Mouse (Mus musculus) granulocyte monocyte progenitor cell, adult 5-6 weeks (primary cell): ENCODE data around the gene Lrrc7. TPM values are rescaled to one million over a fixed set of nuclear protein-coding genes. Genes with fewer than 3 reads are reported as not detected.

Source experiments
- ATAC-seq: replicated peaks from 2 replicates; pipeline ENCODE4 v1.8.0; 2016; ENCODE audit warnings: mild to moderate bottlenecking, moderate TSS enrichment, inconsistent platforms; ENCODE audit not compliant: poor library complexity, severe bottlenecking
- total RNA-seq, 2 experiments: library from RNA; stranded (forward) in 1 of 2; stranded (reverse) in 1 of 2; fragments of 200-712, 200-1000 nt in 1 of 2; fragments of >200 nt in 1 of 2; fragmentation: Nextera tagmentation in 1 of 2; gene quantifications; 2 replicates each; pipeline ENCODE4 v1.2.3; 2014 to 2017

Lrrc7 gene
- total RNA-seq (2014; fragmentation: Nextera tagmentation) (not detected in 2 replicates), total RNA-seq (2017) (not detected in 2 replicates)

GRCm38 (mm10) chr3:158561987-158562360 lies at the start of gene Lrrc7:
Gene Lrrc7 (minus strand): TSS chr3:158562221.
- peak; percentile 63 for ATAC-seq

- ATAC-seq = no peak
Observed at GRCm38 (mm10) chr3:158607065-158607464, 45.0 kb upstream of the Lrrc7 start.

GRCm38 (mm10) chr3:158605274-158605673 lies 43.3 kb upstream of the Lrrc7 start:
- ATAC-seq = no peak

DNA sequence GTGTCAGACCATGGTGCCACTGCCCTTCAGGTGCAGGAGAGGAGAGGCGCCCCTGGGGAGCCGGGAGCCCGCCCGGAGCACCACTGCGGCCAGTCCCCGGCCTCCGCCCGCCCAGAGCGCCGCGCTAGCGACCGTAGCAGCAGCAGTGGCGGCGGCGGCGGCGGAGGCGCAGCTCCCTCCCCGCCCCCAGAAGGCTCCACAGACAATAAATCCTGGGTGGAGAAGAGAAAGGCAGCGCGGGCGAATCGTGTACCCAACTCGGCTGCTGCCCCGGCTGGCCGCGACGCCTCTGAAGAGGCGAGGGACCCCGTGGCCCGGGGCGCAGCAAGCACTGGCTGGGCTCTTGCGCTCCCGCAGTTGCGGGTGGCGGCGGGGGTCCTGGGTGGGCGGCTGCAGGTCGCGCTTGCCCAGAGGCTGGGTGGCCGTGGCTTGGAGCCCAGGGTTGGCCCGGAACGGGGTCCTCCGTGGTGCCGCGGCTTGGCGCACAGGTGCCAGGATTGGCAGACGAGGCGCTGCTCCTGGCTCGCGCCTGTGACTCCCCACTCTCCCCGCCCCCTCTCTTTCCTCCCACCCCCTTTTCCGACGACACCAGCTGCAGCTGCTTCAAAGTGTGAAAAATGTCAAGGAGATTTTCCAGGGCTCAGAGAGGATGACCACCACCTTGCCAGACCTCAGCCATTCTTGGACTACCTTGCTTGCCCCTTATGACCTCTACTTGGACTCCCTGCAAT lies 600 bp downstream of the Lrrc7 start:
- peak; percentile 25 for ATAC-seq

- ATAC-seq = 0 out of 2 replicates have a peak, but pooled peaks have one; percentile 17
Observed at GRCm38 (mm10) chr3:158560891-158561255, 1.1 kb downstream of the Lrrc7 start.

DNA sequence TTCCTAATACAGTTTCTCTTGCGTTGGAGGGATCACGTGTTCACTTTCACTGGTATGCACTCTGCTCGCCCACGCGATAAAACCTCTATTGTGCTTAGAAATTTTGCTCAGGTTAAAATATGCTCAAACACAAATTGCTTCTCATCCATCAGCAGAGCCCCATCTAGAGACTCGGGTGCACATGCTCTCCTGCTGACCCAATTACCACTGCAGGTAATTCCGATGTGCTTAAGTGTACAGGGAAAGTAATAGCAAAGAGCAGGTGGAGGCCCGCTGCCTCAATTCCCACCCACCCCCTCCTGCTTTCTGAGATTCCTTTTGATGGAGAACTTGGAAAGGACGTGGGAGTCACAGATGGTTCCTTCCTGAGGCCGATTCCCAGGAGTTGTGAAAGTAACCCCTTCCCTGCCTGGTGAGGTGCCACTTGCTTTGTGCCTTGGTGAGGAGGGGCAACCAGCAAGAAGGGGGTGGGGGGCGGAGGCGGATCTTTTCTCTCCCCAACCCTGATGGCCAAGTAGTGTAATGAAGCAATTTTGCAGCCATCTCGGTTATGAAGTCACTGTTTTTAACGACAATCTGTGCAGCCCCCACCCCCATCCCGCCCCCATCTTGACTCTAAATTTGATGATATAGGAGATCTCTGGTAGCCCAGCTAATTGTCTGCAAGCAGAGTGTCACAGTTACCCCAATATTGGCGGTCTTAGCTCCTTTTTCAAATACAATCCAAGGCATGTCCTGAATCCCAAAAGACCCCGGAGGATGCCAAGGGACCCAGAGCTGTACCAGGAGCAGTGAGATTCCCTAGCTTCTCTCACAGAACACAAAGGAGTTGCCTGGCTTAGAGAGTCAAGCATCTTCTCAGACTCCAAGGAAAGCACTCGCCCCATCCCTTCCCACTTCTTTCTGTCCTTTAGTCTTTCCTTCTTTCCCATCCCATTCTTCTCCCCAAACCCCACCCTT lies 2.0 kb downstream of the Lrrc7 start:
- ATAC-seq = no peak

DNA sequence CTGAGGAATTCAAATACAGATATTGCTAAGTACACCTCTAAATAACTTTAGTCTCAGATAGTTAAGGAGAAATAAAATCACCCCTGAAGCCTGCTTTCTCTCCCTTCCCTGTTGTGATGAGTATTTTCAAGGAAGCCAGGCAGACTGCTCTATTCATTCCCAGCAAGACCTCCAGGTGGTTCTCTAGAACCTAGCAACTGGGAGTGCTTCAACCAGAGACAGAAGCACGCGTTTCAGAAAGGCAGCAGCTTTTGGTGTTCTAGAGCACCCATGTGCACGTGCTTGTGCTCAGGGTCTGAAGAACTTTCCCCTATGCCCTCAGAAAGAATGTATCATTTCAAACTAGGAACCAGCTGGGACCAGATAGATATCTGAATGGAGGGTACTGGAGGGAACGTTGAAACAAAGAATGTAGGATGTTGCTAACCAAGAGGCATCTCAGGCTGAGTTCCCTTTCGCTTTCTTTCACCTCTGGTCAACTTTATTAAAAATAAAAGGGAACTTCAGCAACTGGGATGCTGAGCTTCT lies 2.8 kb downstream of the Lrrc7 start:
- no peak for ATAC-seq

DNA sequence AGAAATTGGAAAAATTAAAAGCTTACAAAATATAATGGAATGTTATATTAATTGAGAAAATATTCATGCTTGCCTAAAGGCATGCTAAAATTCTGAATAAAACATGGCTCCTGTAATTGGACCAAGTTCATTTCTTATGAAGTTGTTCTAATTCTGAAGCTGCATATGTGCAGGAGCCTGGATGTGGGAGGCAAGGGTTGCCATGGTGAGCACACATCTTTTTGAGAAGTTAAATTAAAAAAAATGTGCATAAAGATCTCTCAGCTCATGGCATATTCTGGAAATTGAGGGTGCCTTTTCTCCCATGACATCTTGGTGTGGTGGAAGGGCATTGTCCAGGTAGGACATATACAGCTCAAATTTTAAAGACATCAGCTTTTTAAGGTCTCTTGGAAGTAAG lies 3.4 kb downstream of the Lrrc7 start:
- no peak for ATAC-seq

- ATAC-seq = no peak
Observed at GRCm38 (mm10) chr3:158554280-158554679, 7.7 kb downstream of the Lrrc7 start.

DNA sequence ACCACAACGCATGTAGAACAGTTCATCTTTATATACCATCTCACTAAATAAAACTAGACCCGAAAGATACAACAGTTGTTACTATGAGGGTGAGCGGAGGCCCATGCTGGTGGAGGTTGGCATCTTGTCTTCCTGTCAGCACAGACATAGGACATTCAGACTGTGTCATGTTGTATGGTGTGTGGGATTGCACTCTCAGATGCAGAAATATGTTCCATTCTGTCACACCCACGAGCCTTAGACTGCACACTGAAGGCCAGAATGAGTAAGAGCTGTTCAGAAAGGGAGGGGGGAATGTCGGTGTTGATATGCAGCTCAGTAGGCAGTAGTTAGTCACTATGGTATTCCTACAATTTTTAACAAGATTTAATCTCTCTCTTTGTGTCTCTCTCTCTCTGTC lies 9.9 kb downstream of the Lrrc7 start:
- ATAC-seq = no peak

GRCm38 (mm10) chr3:158543481-158543880 lies 18.5 kb downstream of the Lrrc7 start:
- ATAC-seq = no peak

- ATAC-seq = no peak
Observed at GRCm38 (mm10) chr3:158532859-158533258, 29.2 kb downstream of the Lrrc7 start.

DNA sequence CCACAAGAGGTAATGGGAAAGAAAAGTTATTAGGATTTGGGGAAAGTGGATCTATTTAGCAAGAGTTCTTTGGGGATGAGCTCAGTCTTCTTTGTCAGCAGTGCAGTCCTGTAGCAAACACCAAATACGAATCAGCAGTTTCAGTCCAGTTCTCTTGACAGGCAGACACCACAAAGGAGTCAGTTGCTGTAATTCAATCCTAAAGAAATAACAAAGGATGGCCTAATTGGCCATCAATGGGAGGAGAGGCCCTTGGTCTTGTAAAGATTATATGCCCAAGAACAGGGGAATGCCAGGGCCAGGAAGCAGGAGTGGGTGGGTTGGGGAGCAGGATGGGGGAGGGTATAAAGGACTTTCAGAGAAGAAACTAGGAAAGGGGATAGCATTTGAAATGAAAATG lies 33.5 kb downstream of the Lrrc7 start:
- ATAC-seq = no peak

DNA sequence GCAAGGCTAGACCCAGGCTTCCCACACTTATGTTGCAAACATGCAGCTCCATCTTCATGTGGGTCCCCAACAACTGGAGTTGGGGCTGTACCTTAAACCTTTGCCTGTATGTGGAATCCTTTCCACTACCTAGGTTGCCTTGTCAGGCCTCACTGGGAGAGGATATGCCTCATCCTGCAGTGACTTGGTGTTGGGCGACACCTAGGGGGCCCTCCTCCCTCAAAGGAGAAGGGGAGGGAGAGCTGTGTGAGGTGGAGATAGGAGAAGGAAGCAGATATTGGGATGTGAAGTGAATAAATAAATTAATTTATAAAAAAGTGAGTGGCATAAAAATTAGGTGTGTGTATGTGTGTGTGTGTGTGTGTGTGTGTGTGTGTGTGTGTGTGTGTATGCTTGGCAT lies 68.3 kb downstream of the Lrrc7 start:
- no peak for ATAC-seq

- no peak for ATAC-seq
Observed at GRCm38 (mm10) chr3:158479677-158480076, 82.3 kb downstream of the Lrrc7 start.

GRCm38 (mm10) chr3:158400600-158400999 lies 161.4 kb downstream of the Lrrc7 start:
- no peak for ATAC-seq

DNA sequence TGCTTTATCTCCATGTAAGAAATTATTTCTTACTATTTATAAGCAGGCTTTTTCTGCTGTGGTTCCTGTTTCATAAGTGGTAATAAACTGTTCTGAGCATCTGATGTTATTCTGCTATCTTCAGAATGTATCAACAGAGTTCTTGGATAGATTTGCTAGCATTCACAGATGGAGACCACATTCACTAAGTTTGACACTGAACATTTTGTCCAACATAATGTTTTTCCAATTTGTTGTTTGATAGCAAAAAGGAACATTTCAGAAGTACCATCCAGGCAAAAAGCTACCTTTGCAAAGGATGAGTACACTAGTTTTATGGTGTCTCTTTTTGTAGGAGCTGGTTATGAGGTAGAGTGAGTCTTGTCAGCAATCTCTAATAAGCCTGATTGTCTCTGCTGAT lies 170.5 kb downstream of the Lrrc7 start:
- ATAC-seq = no peak

GRCm38 (mm10) chr3:158388076-158388454 lies 174.0 kb downstream of the Lrrc7 start:
- ATAC-seq = no peak

GRCm38 (mm10) chr3:158387413-158388075 lies 174.5 kb downstream of the Lrrc7 start:
- ATAC-seq = no peak

DNA sequence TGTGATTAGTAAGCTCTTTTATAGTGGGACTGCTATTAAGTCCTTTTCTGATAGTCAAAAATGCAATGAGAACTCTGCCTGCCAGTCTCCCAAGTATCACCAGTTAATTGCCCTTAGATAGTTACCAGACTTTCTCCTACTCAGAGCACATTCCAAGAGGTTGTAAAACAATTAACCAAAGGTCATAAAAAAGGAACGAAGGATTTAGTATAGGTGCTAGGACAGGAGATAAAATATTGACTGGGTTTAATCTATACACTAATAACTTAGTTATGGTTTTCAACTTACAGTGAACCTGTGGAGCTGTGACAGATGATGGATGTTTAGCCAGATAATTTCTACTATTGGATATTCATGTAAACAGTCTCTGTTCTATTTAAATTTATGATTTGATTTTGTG lies 175.2 kb downstream of the Lrrc7 start:
- ATAC-seq = no peak

DNA sequence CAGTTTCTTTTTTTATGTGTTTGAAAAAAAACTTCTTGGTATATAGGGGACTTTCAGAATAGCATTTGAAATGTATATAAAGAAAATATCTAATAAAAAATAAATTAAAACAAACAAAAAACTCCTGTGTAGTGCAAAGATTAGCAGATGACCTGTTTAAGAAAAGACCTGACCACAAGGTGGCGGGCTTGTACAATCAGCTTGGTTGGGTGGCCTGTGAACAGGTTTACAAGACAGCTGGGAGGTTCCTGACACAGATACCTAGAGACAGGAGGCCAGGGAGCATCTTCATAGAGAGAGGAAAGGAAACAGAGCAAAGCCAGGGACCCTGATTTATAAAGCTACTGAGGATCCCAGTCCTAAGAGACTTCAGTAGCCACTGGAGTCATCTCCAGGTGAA lies 186.1 kb downstream of the Lrrc7 start:
- no peak for ATAC-seq
